Mouse (Mus musculus) cerebellum, postnatal 10 days (tissue): ENCODE measurements around the gene Hist1h1c.
A peak's percentile ranks its signal among the peaks of the same experiment; 100 is the strongest.

Experiments used
- DNase-seq, 2 experiments: peaks; one replicate each; pipeline ENCODE4 v3.0.0; 2021; ENCODE audit warnings: mixed read lengths in 2 of 2

Gene Hist1h1c

GRCm38 (mm10) chr13:23746201-23747080, 7.8 kb downstream of the Hist1h1c start, which contains the start of gene Hist1h2bb:
TSS of gene Hist1h2bb (plus strand) at chr13:23746734.
- DNase-seq = peak; percentile 63 to 76

DNA sequence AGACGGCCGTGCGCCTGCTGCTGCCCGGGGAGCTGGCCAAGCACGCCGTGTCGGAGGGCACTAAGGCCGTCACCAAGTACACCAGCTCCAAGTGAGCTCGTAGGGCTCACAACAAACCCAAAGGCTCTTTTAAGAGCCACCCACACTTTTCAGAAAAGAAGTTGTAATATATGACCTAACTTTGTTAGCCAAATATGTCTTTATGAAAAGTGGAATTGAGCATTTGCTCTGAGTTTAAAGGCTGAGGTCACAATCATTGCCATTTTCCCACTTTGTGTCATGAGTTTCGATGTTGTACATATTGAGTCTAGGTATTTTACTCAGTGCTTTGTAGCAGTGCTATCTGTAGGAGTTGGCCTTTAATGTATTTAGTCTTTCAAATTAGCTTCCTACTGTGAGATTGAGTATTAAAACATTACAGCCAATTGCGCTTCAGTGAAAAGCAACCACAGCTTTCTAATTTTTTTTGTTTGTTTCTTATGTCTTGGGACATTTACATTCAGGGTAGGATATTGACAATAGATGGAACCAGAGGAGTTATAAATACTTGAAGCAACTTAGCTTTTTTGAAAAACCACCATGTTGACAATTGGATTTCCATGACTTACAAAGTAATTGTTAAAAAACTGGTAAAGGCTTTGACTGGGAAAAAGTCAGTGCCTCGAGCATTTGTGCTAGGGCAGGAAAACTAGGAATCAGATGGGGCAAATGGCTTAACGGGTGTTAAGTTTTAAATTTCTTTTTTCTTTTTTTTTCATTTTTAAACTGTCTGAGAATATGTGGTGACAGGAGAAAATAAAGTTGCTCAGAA, 8.7 kb downstream of the Hist1h1c start:
- DNase-seq = no peak

DNA sequence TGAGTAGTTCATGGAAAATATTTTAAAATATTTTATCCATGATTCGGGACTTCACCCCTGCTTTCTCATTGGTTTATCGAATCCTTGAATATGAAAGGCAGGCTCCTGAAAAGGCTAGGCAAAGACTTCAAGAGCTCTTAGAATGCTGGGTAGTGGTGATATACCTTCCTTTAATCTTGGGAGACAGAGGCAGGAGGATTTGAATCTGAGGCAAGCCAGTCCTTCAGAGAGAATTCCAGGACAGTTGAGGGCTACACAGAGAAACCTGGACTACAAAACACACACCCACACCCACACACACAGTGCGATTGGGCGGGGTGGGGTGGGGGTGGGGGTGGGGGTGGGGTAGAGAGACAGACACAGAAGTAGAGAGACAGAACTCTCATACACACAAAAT, 9.3 kb downstream of the Hist1h1c start:
- no peak for DNase-seq

GRCm38 (mm10) chr13:23749563-23750121, 11.0 kb downstream of the Hist1h1c start:
- DNase-seq = no peak

GRCm38 (mm10) chr13:23750839-23751477, 12.3 kb downstream of the Hist1h1c start, which contains the start of gene Hist1h2ab:
TSS of gene Hist1h2ab (plus strand) at chr13:23751126.
- peak; percentile 56 to 63 for DNase-seq

DNA sequence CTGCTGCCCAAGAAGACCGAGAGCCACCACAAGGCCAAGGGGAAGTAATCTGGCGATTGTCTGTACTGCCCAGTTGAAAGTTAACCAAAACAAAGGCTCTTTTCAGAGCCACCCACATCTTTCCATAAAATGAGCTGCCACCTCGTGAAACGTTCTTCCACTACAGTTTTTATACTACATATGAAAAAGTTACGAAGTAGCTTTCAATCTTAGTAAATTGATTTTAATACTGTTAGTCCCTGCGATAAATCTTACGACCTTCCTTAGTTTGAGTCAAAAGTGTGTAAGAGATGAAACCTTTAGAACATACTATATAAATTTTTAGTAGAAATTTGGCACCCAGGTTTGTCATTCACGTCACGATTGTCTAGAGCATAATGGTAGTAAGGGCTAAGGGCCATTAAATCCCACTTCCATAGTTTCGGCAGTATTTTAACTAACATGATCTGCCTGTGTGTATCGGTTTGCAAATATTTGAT, 12.9 kb downstream of the Hist1h1c start:
- DNase-seq = no peak

- peak; percentile 91 to 93 for DNase-seq
Measured at GRCm38 (mm10) chr13:23752067-23752741, 13.6 kb downstream of the Hist1h1c start, which contains the start of gene Hist1h3b. TSS of gene Hist1h3b (plus strand) at chr13:23752267.

GRCm38 (mm10) chr13:23752742-23753172, 14.1 kb downstream of the Hist1h1c start:
- no peak for DNase-seq

- no peak for DNase-seq
Measured at GRCm38 (mm10) chr13:23753314-23754078, 14.9 kb downstream of the Hist1h1c start.

GRCm38 (mm10) chr13:23755000-23755399, 16.4 kb downstream of the Hist1h1c start:
- DNase-seq = no peak

GRCm38 (mm10) chr13:23756790-23757189, 18.2 kb downstream of the Hist1h1c start, which contains the start of gene Hist1h4b:
TSS of gene Hist1h4b (plus strand) at chr13:23757013.
- DNase-seq = peak; percentile 91 to 94

GRCm38 (mm10) chr13:23757211-23757773, 18.7 kb downstream of the Hist1h1c start:
- DNase-seq = peak in 1 of 2 experiments; percentile 25

GRCm38 (mm10) chr13:23757921-23758320, 19.3 kb downstream of the Hist1h1c start:
- DNase-seq = no peak

GRCm38 (mm10) chr13:23759251-23759771, 20.7 kb downstream of the Hist1h1c start:
- no peak for DNase-seq

DNA sequence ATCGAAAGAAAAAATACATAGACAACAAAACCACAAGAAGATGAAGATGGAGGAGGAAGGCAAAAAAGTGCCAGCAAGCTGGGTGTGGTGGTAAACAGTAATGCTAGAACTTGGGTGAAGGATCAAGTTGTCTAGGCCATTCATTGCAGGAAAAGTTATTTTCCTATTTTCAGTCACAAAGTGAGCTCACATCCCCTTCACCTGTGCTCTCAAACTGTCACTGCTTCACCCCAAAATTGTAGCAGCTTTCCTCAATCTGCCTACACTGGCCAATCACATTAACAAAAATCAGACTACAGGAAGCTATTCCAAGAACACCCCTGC, 21.3 kb downstream of the Hist1h1c start:
- no peak for DNase-seq

DNA sequence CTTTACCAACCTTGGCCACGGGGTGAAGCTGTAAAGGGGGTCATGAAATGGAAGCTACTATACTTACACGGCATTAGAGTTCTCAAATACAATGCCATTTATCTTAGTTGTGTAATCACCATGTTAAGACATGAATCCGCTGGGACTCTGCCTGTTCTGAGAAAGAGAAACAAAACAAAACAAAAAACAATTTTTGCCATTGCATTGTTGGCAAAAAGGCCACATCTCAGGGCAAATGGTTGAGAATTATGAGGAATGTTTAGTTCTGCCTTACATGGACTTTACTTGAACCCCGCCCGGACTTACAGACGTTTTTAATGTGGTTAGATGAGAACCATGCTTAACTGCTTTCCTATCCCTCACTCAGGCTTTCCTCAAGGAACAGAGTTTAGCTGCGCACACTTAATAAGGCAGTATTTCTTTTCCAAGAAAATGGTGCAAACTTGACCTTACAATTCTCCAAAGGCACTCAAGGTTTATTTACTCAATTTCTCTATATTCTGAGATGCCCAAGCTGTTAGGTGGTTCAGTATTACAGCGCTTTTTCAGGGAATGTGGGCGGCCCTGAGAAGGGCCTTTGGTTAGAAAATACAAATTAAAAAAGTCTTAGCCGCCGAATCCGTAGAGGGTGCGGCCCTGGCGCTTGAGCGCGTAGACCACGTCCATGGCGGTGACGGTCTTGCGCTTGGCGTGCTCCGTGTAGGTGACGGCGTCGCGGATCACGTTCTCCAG, 21.8 kb downstream of the Hist1h1c start:
- peak; percentile 32 to 53 for DNase-seq

DNA sequence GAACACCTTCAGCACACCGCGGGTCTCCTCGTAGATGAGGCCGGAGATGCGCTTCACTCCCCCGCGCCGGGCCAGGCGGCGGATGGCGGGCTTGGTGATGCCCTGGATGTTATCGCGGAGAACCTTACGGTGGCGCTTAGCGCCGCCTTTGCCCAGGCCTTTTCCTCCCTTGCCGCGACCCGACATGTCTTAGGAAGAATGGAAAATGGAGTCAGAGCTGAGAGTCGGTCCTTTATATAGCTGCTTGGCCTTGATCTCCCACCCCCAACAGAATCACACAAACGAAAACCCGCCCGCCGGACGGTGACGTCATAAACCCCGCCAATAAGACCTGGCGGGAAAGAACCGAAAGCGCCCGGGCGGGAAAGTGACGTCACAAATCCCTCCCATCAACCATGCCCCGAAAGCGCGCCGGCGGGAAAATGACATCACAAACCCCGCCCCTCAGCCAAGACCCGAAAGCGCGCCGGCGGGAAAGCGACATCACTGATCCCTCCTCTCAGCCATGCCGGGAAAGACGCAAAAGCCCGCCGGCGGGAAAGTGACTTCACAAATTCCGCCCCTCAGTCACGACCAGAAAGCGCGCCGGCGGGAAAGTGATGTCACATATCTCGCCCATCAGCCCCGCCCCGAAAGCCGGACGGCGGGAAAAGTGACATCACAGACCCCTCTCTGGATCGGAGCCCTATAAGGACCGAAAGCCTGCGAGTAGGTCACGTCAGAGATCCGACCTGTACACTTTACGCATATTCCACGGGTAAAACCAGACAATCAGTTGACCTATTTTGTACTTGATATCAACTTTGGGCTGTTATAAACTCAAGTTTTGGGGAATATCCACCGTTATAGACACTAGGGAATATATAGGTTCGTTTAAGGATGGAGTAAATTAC, 22.6 kb downstream of the Hist1h1c start, which contains the start of gene Hist1h4a:
Gene Hist1h4a (minus strand): TSS at position 259 of the 893 bp plus-strand sequence.
- peak; percentile 100 for DNase-seq
